In the genomic region with DNA sequence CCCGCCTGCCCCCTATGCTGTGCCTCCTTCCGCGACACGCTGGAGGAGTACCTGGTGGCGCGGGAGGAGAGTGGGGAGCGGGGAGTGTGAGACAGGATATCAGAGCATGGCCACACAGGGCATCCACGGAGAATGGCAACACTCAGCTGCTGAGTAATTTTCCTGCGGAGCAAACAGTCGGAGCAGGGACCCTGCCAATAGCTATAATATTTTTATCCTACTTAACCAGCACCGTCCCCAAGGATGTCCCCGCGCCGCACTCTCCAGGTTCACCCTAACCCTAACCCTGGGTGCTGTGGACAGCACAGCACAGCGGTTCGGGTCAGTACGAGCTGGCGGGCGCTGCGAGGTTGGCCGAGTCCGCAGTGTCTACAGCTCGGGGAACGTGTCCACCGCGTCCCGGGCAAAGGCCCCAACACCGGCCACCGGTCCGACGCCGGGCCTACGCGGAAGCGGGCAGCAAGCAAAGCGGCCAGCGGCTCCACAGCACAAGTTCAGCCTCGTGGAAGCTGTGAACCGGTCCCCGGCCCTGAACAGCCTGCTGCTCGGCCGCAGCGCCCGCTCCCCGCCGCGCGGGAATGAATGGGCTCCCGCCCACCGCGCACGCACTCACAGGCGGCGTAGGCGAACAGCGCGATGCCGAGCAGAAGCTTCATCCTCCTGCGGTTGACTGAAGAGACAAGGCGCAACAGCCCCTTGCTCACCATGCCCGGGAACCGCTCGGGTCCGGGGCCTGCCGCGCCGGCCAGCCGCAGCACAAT, we compare ENCODE assay signal across 8 mouse cellular contexts. TPM values are rescaled to one million over a fixed set of nuclear protein-coding genes. Genes with fewer than 3 reads are reported as not detected.
DNase-seq lines count a peak whose midpoint lies in the region; ATAC-seq lines count a peak whose summit lies in the region.

No protein-coding gene starts in this region.

- WGBS in heart, embryonic 10.5 days = under 1% methylated on average over 68 of the region's 68 CpGs
- WGBS in forebrain, embryonic 10.5 days = under 1% methylated on average over 68 of the region's 68 CpGs
- under 1% methylated on average over 68 of the region's 68 CpGs for WGBS in liver, embryonic 15.5 days (ENCODE audit: insufficient replicate concordance)

- H3K27ac ChIP-seq in heart, embryonic 10.5 days = peak overlapping the region; percentile 94
- peak overlapping the region; percentile 96 for H3K27ac ChIP-seq in forebrain, embryonic 10.5 days
- H3K27ac ChIP-seq in liver, embryonic 15.5 days (replicated peaks) = peak overlapping the region; percentile 82

- H3K9ac ChIP-seq in liver, embryonic 15.5 days = peak overlapping the region; percentile 87

- peak; percentile 80 for DNase-seq in heart, embryonic 10.5 days (ENCODE audit: low spot score)
- DNase-seq in heart, adult 9 months (ENCODE audit: low spot score in 2 of 2) = no peak
- DNase-seq in MN1 (ENCODE audit: low spot score) = peak; percentile 63
- no peak for DNase-seq in forebrain, embryonic 10.5 days (ENCODE audit: extremely low spot score, low spot score)
- peak; percentile 77 for DNase-seq in induced T-regulatory cell, adult 2 months (ENCODE audit: low read depth)
- peak; percentile 9 to 16 for DNase-seq in natural killer cell, adult 2 months (ENCODE audit: low spot score in 2 of 2)
- DNase-seq in thymus, postnatal 4 days = peak; percentile 75

- H3K4me1 ChIP-seq in heart, embryonic 10.5 days = peaks cover 9% of the 10 kb centered on the region
- peaks cover 24% of the 10 kb centered on the region for H3K4me1 ChIP-seq in forebrain, embryonic 10.5 days
- peaks cover 44% of the 10 kb centered on the region for H3K4me1 ChIP-seq in liver, embryonic 15.5 days (replicated peaks)

- H3K4me2 ChIP-seq in liver, embryonic 15.5 days = peak overlapping the region; percentile 87

- H3K36me3 ChIP-seq in heart, embryonic 10.5 days = no peaks in the 10 kb centered on the region
- H3K36me3 ChIP-seq in forebrain, embryonic 10.5 days (replicated peaks) = peaks cover 8% of the 10 kb centered on the region
- no peaks in the 10 kb centered on the region for H3K36me3 ChIP-seq in liver, embryonic 15.5 days (replicated peaks)

- no peaks in the 10 kb centered on the region for H3K9me3 ChIP-seq in heart, embryonic 10.5 days
- no peaks in the 10 kb centered on the region for H3K9me3 ChIP-seq in forebrain, embryonic 10.5 days
- no peaks in the 10 kb centered on the region for H3K9me3 ChIP-seq in liver, embryonic 15.5 days (replicated peaks)

- peak overlapping the region; percentile 96 for H3K4me3 ChIP-seq in heart, embryonic 10.5 days
- H3K4me3 ChIP-seq in forebrain, embryonic 10.5 days = peak overlapping the region; percentile 94
- H3K4me3 ChIP-seq in liver, embryonic 15.5 days (replicated peaks) = peak overlapping the region; percentile 94

- peak; percentile 54 for ATAC-seq in liver, embryonic 15.5 days (ENCODE audit: insufficient read depth)

- H3K27me3 ChIP-seq in heart, embryonic 10.5 days (ENCODE audit: insufficient read depth, poor library complexity, severe bottlenecking) = no peaks in the 10 kb centered on the region
- no peaks in the 10 kb centered on the region for H3K27me3 ChIP-seq in forebrain, embryonic 10.5 days (ENCODE audit: poor library complexity, severe bottlenecking)
- H3K27me3 ChIP-seq in liver, embryonic 15.5 days = no peaks in the 10 kb centered on the region

RNA-seq across cellular contexts. Expression of a gene that starts 0.4 kb away (rescaled TPM):
- polyA plus RNA-seq in heart, embryonic 10.5 days (2016; fragmentation: Nextera tagmentation; extraction: Ambion mirVana) = 15.6 and 17.2 TPM in 2 replicates
- 20.3 and 21.7 TPM in 2 replicates for polyA plus RNA-seq in forebrain, embryonic 10.5 days (2016; fragmentation: Nextera tagmentation; extraction: Ambion mirVana)
- 8.2 and 8.4 TPM in 2 replicates for polyA plus RNA-seq in liver, embryonic 15.5 days (2015; fragmentation: Nextera tagmentation; extraction: Ambion mirVana)

Comparison
In these comparisons a context has a peak if more than half of its experiments do, and no peak if none do; other contexts are left out.
1. DNase-seq: peak in heart, embryonic 10.5 days (single experiment), MN1 (single experiment), induced T-regulatory cell, adult 2 months (single experiment), natural killer cell, adult 2 months (2 of 2) and thymus, postnatal 4 days (single experiment); none in heart, adult 9 months (0 of 2) and forebrain, embryonic 10.5 days (single experiment).
2. Peak in every context shown above with its lines, with median percentiles within 50 percentile points of each other: H3K27ac ChIP-seq and H3K4me3 ChIP-seq.